Mouse (Mus musculus) embryonic facial prominence, embryonic 13.5 days (tissue): ENCODE measurements around the gene Wfdc2. TPM values are rescaled to one million over a fixed set of nuclear protein-coding genes. Genes with fewer than 3 reads are reported as not detected.

Experiments used
- ATAC-seq: fragments of 200-750 bp; cut with Nextera tagmentation; 2 replicates; pipeline ENCODE4 v1.8.0; 2017; ENCODE audit warnings: low read depth; ENCODE audit not compliant: insufficient number of reproducible peaks, insufficient read depth, low FRiP score, low TSS enrichment
- H3K27ac ChIP-seq: fragments of 300-500 bp; sonication (generic); 2 replicates; pipeline ENCODE4 v1.5.1; 2015; ENCODE audit warnings: moderate library complexity, mild to moderate bottlenecking, inconsistent platforms
- H3K27me3 ChIP-seq: fragments of 300-500 bp; sonication (generic); 2 replicates; pipeline ENCODE4 v1.6.1; 2015; ENCODE audit warnings: mild to moderate bottlenecking, inconsistent platforms
- H3K36me3 ChIP-seq: fragments of 300-500 bp; sonication (generic); 2 replicates; pipeline ENCODE4 v1.6.1; 2015; ENCODE audit warnings: mild to moderate bottlenecking, inconsistent platforms
- H3K4me1 ChIP-seq: fragments of 300-500 bp; sonication (generic); 2 replicates; pipeline ENCODE4 v1.6.1; 2015; ENCODE audit warnings: inconsistent platforms
- H3K4me2 ChIP-seq: fragments of 300-500 bp; sonication (generic); 2 replicates; pipeline ENCODE4 v1.6.1; 2015; ENCODE audit warnings: moderate library complexity, mild to moderate bottlenecking, inconsistent platforms
- H3K4me3 ChIP-seq: fragments of 300-500 bp; sonication (generic); 2 replicates; pipeline ENCODE4 v1.5.1; 2015; ENCODE audit warnings: mild to moderate bottlenecking, inconsistent platforms
- H3K9ac ChIP-seq: fragments of 300-500 bp; sonication (generic); 2 replicates; pipeline ENCODE4 v1.6.1; 2015; ENCODE audit warnings: mild to moderate bottlenecking, inconsistent platforms
- H3K9me3 ChIP-seq: fragments of 300-500 bp; sonication (generic); 2 replicates; pipeline ENCODE4 v1.6.1; 2016; ENCODE audit warnings: inconsistent platforms
- WGBS: fragments of 180-500 bp; shearing (Covaris S2); methylation state at CpG from one replicate; pipeline ENCODE4 v1.1.7; 2015; ENCODE audit warnings: mixed read lengths; 5-methylcytosine and 5-hydroxymethylcytosine counted together
- polyA plus RNA-seq: library from polyadenylated mRNA; unstranded; fragments of >200 nt; fragmentation: Nextera tagmentation; extraction: Ambion mirVana; gene quantifications from 2 replicates; pipeline ENCODE4 v1.2.1, GENCODE M21; 2015

The Wfdc2 gene
- polyA plus RNA-seq, 1 experiment from 2014 or later = 46.5 TPM

DNA sequence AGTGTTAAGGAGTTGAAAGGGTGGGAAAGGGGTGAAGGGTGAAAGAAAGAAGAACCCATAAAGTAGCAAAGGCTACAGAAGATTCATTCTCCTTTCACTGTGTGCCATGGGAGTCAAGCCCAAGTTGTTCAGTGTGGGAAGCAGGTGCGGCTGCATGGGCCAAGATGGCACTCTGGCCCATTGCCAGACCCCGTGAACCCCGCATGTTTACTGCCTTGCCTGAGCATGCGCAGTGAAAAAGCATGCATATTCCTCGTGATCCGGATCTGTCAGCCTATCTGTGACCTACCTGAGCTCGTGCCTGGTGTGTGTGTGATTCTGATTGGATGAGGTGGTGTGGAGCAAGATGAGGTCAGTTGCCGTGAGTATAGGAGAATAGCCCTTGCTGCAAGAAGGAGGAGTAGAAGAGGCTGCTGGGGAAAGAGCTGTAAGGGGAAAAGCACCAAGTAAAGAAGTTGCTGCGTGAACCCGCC lies 38.9 kb upstream of the Wfdc2 start:
- ATAC-seq = no peak
- H3K9me3 ChIP-seq = peaks cover 16% of the 10 kb centered on the region; the same call in 1 of the 2 replicates
- no peak overlapping the region for H3K4me3 ChIP-seq
- H3K4me2 ChIP-seq = no peak overlapping the region
- H3K9ac ChIP-seq = no peak overlapping the region
- no peaks in the 10 kb centered on the region for H3K36me3 ChIP-seq
- no peak overlapping the region for H3K27ac ChIP-seq
- peaks cover 22% of the 10 kb centered on the region for H3K4me1 ChIP-seq
- H3K27me3 ChIP-seq = no peaks in the 10 kb centered on the region
- WGBS = 81% methylated on average over 10 of the region's 10 CpGs

GRCm38 (mm10) chr2:164528557-164528956 lies 33.7 kb upstream of the Wfdc2 start:
- Histone ChIP-seq H3K27me3 (no peaks in the 10 kb centered on the region), H3K27ac (no peak overlapping the region), H3K9ac (no peak overlapping the region), H3K9me3 (peaks cover 11% of the 10 kb centered on the region; the same call in 1 of the 2 replicates), H3K4me2 (no peak overlapping the region), H3K36me3 (no peaks in the 10 kb centered on the region), H3K4me3 (no peak overlapping the region), H3K4me1 (no peaks in the 10 kb centered on the region)
- ATAC-seq = no peak
- 57% methylated on average over 5 of the region's 5 CpGs for WGBS

GRCm38 (mm10) chr2:164531169-164531568 lies 31.0 kb upstream of the Wfdc2 start:
- Histone ChIP-seq H3K9me3 (peaks cover 5% of the 10 kb centered on the region; the same call in 1 of the 2 replicates), H3K4me1 (no peaks in the 10 kb centered on the region), H3K4me3 (no peak overlapping the region), H3K27me3 (no peaks in the 10 kb centered on the region), H3K9ac (no peak overlapping the region), H3K27ac (no peak overlapping the region), H3K36me3 (no peaks in the 10 kb centered on the region), H3K4me2 (no peak overlapping the region)
- WGBS = 2% methylated on average over 3 of the region's 3 CpGs
- ATAC-seq = no peak

GRCm38 (mm10) chr2:164534315-164534714 lies 27.9 kb upstream of the Wfdc2 start:
- Histone ChIP-seq H3K9me3 (no peaks in the 10 kb centered on the region), H3K9ac (no peak overlapping the region), H3K27me3 (no peaks in the 10 kb centered on the region), H3K27ac (no peak overlapping the region), H3K4me3 (no peak overlapping the region), H3K36me3 (no peaks in the 10 kb centered on the region), H3K4me1 (no peaks in the 10 kb centered on the region), H3K4me2 (no peak overlapping the region)
- 50% methylated on average over 10 of the region's 10 CpGs for WGBS
- no peak for ATAC-seq

DNA sequence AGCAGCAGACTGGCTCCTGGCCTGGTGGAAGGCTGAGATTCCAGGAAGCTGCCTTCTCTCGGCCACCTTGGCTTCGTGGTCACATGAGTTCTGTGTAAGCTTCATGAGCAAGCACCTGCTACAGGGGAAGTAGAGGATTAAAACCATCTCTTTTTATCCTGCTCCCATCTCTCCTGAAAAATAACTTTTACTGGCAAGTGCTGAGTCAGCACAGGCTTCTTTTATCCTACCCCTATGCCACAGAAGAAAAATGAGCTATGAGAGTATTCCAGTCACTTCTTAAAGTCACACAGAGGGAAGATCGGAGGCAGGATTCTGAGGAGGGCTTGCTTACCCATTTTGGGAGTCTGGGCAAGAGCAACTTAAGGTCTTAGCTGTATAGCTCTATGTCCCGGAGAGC lies 25.2 kb upstream of the Wfdc2 start:
- no peak overlapping the region for H3K9ac ChIP-seq
- H3K4me2 ChIP-seq = no peak overlapping the region
- H3K4me1 ChIP-seq = peaks cover 13% of the 10 kb centered on the region; the same call in 1 of the 2 replicates
- ATAC-seq = no peak
- H3K4me3 ChIP-seq = no peak overlapping the region
- no peak overlapping the region for H3K27ac ChIP-seq
- no peaks in the 10 kb centered on the region for H3K27me3 ChIP-seq
- H3K9me3 ChIP-seq = no peaks in the 10 kb centered on the region
- WGBS = 77% methylated on average over 4 of the region's 4 CpGs
- no peaks in the 10 kb centered on the region for H3K36me3 ChIP-seq

DNA sequence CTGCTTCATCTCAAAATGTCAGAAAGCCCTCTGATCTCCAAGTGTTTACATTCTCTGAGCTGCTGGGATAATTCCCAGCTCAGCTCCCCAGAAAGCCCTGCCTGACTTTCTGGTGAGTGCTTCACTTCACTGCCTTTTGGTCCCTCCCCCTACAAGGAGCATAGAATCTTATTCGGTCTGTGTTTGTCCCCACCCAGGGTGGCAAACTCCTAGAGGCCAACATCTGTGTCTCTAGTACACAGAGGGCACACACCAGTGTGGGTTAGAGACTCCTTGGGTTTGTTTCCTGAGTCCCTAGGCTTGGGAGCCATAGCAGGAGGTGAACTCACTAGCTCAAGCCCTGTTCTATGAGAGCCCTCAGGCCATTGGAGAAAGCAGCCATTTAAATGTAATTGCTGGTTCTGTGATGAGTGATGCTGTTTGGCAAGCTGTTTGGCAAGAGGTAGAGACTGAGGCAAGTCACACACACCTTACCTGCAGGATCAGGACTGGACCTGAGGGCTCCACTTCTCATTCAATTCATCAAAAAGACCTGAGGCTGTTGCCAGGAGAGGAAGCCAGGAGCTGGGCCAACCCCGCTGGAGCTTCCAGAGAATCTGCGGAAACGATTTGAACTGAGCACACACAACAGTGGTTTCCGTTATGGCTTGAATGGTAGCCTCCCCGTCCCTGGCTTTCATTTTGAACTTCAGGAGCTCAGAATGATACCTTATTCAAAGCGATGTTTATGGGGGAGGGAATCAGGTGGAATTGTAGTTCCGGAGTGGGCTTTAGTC lies 21.4 kb upstream of the Wfdc2 start:
- Histone ChIP-seq H3K4me1 (peaks cover 16% of the 10 kb centered on the region), H3K27ac (0 out of 2 replicates have a peak overlapping the region, but pooled peaks have one; percentile 1), H3K4me3 (no peak overlapping the region), H3K4me2 (no peak overlapping the region), H3K36me3 (no peaks in the 10 kb centered on the region), H3K9ac (no peak overlapping the region), H3K9me3 (0 out of 2 replicates have a peak, but pooled peaks cover 2% of the 10 kb centered on the region), H3K27me3 (no peaks in the 10 kb centered on the region)
- ATAC-seq = no peak
- WGBS = 26% methylated on average over 8 of the region's 8 CpGs

DNA sequence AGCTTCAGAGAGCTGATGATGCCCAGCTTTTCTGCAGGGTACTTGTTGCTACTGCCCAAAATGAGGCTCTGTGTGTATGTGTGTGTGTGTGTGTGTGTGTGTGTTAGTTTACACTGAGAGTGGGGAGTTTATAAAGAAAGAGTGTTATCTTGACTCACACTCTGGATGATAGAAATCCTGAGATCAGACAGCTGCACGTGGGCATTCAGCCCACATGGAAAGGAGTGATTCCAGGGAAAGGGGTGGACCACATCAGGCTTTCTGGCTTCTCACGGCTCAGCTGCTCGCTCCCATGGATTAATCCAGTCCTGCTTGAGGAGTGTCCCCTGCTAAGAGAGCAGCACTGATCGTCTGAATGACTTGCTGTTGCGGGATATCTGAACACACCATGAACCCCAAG lies 20.1 kb upstream of the Wfdc2 start:
- H3K4me2 ChIP-seq = no peak overlapping the region
- H3K9me3 ChIP-seq = 0 out of 2 replicates have a peak, but pooled peaks cover 2% of the 10 kb centered on the region
- peaks cover 16% of the 10 kb centered on the region for H3K4me1 ChIP-seq
- ATAC-seq = no peak
- H3K27me3 ChIP-seq = no peaks in the 10 kb centered on the region
- no peak overlapping the region for H3K27ac ChIP-seq
- H3K4me3 ChIP-seq = no peak overlapping the region
- no peak overlapping the region for H3K9ac ChIP-seq
- WGBS = 79% methylated on average over 5 of the region's 5 CpGs
- H3K36me3 ChIP-seq = no peaks in the 10 kb centered on the region

GRCm38 (mm10) chr2:164542598-164542997 lies 19.6 kb upstream of the Wfdc2 start:
- 90% methylated on average over 7 of the region's 7 CpGs for WGBS
- peaks cover 16% of the 10 kb centered on the region for H3K4me1 ChIP-seq
- no peak for ATAC-seq
- H3K4me3 ChIP-seq = no peak overlapping the region
- no peak overlapping the region for H3K4me2 ChIP-seq
- H3K27ac ChIP-seq = no peak overlapping the region
- H3K9me3 ChIP-seq = 0 out of 2 replicates have a peak, but pooled peaks cover 2% of the 10 kb centered on the region
- no peaks in the 10 kb centered on the region for H3K36me3 ChIP-seq
- H3K27me3 ChIP-seq = no peaks in the 10 kb centered on the region
- no peak overlapping the region for H3K9ac ChIP-seq

- H3K9ac ChIP-seq = no peak overlapping the region
- no peak overlapping the region for H3K4me3 ChIP-seq
- H3K27me3 ChIP-seq = no peaks in the 10 kb centered on the region
- H3K9me3 ChIP-seq = 0 out of 2 replicates have a peak, but pooled peaks cover 2% of the 10 kb centered on the region
- H3K4me2 ChIP-seq = no peak overlapping the region
- WGBS = 46% methylated on average over 2 of the region's 2 CpGs
- H3K36me3 ChIP-seq = no peaks in the 10 kb centered on the region
- H3K4me1 ChIP-seq = peaks cover 16% of the 10 kb centered on the region
- H3K27ac ChIP-seq = no peak overlapping the region
- ATAC-seq = no peak
These were observed 18.5 kb upstream of the Wfdc2 start for GRCm38 (mm10) chr2:164543745-164544144.

DNA sequence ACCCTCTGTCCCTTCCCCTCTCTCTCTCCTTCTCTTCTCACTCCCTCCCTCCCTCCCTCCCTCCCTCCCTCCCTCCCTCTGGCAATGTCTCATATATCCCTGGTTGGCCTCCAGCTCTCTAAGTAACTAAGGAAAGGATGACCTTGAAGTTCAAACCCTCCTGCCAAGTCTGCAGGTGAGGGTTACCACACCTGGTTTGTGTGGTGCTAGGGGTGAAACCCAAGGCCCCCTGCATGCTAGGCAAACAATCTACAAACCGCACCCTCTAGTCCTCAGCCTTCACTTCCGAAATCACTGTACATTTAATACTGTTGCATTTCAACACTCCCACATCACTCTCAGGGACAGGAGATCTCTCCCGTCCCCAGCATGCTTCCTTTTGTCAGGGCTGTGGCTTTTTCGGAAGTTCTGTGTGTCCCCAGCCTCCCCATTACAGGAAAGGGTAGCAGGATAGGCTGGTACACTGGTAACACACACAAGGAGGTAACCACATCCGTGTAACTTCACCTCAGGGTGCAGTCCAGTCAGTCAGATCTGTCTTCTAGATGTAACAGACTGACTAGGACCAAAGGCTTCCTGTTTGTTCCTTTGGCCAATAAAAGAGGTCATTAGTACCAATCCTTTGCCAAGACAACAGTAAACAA lies 17.6 kb upstream of the Wfdc2 start:
- WGBS = 38% methylated on average over 5 of the region's 5 CpGs
- H3K9me3 ChIP-seq = 0 out of 2 replicates have a peak, but pooled peaks cover 2% of the 10 kb centered on the region
- no peak overlapping the region for H3K4me2 ChIP-seq
- no peaks in the 10 kb centered on the region for H3K36me3 ChIP-seq
- no peak for ATAC-seq
- no peaks in the 10 kb centered on the region for H3K27me3 ChIP-seq
- H3K4me1 ChIP-seq = peaks cover 16% of the 10 kb centered on the region
- no peak overlapping the region for H3K4me3 ChIP-seq
- H3K9ac ChIP-seq = no peak overlapping the region
- H3K27ac ChIP-seq = no peak overlapping the region

- H3K4me1 ChIP-seq = peaks cover 12% of the 10 kb centered on the region
- 49% methylated on average over 4 of the region's 4 CpGs for whole genome bisulfite sequencing
- H3K36me3 ChIP-seq = no peaks in the 10 kb centered on the region
- no peak overlapping the region for H3K9ac ChIP-seq
- no peak overlapping the region for H3K27ac ChIP-seq
- no peak for ATAC-seq
- H3K4me2 ChIP-seq = no peak overlapping the region
- H3K27me3 ChIP-seq = no peaks in the 10 kb centered on the region
- H3K9me3 ChIP-seq = no peaks in the 10 kb centered on the region
- no peak overlapping the region for H3K4me3 ChIP-seq
These were observed 12.9 kb upstream of the Wfdc2 start for GRCm38 (mm10) chr2:164549338-164549737.
